Mouse (Mus musculus) liver, postnatal 0 days (tissue): ENCODE results near the gene Timd2. TPM values are rescaled to one million over a fixed set of nuclear protein-coding genes. Genes with fewer than 3 reads are reported as not detected.

Source experiments
- ATAC-seq: fragments of 200-750 bp; cut with Nextera tagmentation; 2 replicates; pipeline ENCODE4 v1.8.0; 2017; ENCODE audit warnings: mild to moderate bottlenecking, moderate library complexity
- DNase-seq: peaks from one replicate; pipeline ENCODE4 v3.0.0-alpha.2; 2016
- H3K27ac ChIP-seq: fragments of 300-500 bp; sonication (generic); 2 replicates; pipeline ENCODE4 v1.5.1; 2014; ENCODE audit warnings: antibody characterized with exemption, moderate library complexity, mild to moderate bottlenecking, low read depth
- H3K27me3 ChIP-seq: fragments of 300-500 bp; sonication (generic); 2 replicates; pipeline ENCODE4 v1.6.1; 2014; ENCODE audit warnings: low read length, control low read depth, mixed read lengths; ENCODE audit not compliant: insufficient read depth
- H3K36me3 ChIP-seq: fragments of 300-500 bp; sonication (generic); replicated peaks from 2 replicates; pipeline ENCODE4 v1.6.1; 2014; ENCODE audit warnings: mild to moderate bottlenecking, control low read depth, low read length, moderate library complexity, mixed read lengths; ENCODE audit not compliant: insufficient read depth
- H3K4me1 ChIP-seq: fragments of 300-500 bp; sonication (generic); 2 replicates; pipeline ENCODE4 v1.6.1; 2014; ENCODE audit warnings: antibody characterized with exemption, mild to moderate bottlenecking, control low read depth; ENCODE audit not compliant: insufficient read depth
- H3K4me2 ChIP-seq: fragments of 300-500 bp; sonication (generic); 2 replicates; pipeline ENCODE4 v1.6.1; 2014; ENCODE audit warnings: low read depth, mild to moderate bottlenecking, low read length, moderate library complexity, mixed read lengths
- H3K4me3 ChIP-seq: fragments of 300-500 bp; sonication (generic); 2 replicates; pipeline ENCODE4 v1.5.1; 2014; ENCODE audit warnings: low read depth, low read length
- H3K9ac ChIP-seq: fragments of 300-500 bp; sonication (generic); replicated peaks from 2 replicates; pipeline ENCODE4 v1.6.1; 2014; ENCODE audit warnings: mild to moderate bottlenecking, moderate library complexity
- H3K9me3 ChIP-seq: fragments of 300-500 bp; sonication (generic); 2 replicates; pipeline ENCODE4 v1.6.1; 2016; ENCODE audit warnings: mild to moderate bottlenecking, control low read depth, low read length, mixed read lengths
- CTCF ChIP-seq: sonication (generic); IDR thresholded peaks from 2 replicates; pipeline ENCODE4 v1.5.1; 2016; ENCODE audit warnings: antibody characterized with exemption, low read depth
- EP300 ChIP-seq: IDR thresholded peaks from 2 replicates; pipeline ENCODE4 v1.6.1; 2016; ENCODE audit warnings: antibody characterized with exemption, low read depth, mild to moderate bottlenecking
- WGBS: fragments of 180-500 bp; shearing (Covaris S2); extraction: QIAGEN DNeasy Blood & Tissue Kit; methylation state at CpG from one replicate; pipeline ENCODE4 v1.1.7; 2014; ENCODE audit not compliant: insufficient replicate concordance; 5-methylcytosine and 5-hydroxymethylcytosine counted together
- polyA plus RNA-seq: library from polyadenylated mRNA; unstranded; fragments of >200 nt; fragmentation: Nextera tagmentation; extraction: Ambion mirVana; gene quantifications from 2 replicates; pipeline ENCODE4 v1.2.1, GENCODE M21; 2015

The Timd2 gene
- polyA plus RNA-seq, 1 experiment from 2014 or later = 49.1 TPM

GRCm38 (mm10) chr11:46619929-46620328 lies 86.9 kb downstream of the Timd2 start:
- no peak for DNase-seq
- no peaks in the 10 kb centered on the region for H3K27me3 ChIP-seq
- no peak for ATAC-seq
- H3K36me3 ChIP-seq = no peaks in the 10 kb centered on the region
- no peaks in the 10 kb centered on the region for H3K4me1 ChIP-seq
- H3K4me3 ChIP-seq = no peak overlapping the region
- TF ChIP-seq EP300 = no peak
- TF ChIP-seq CTCF = no peak
- WGBS = 69% methylated on average over 1 of the region's 1 CpGs
- H3K27ac ChIP-seq = no peak overlapping the region
- H3K4me2 ChIP-seq = no peak overlapping the region
- no peaks in the 10 kb centered on the region for H3K9me3 ChIP-seq
- H3K9ac ChIP-seq = no peak overlapping the region

Other genes starting within 250 kb of the Timd2 start
- not detected in 2 replicates for gene Gm12169, start 182.8 kb downstream of the Timd2 start, polyA plus RNA-seq
- not detected in 2 replicates for gene BC053393, start 135.5 kb downstream of the Timd2 start, polyA plus RNA-seq
- not detected in 2 replicates for gene Dppa1, start 77.8 kb downstream of the Timd2 start, polyA plus RNA-seq
- gene Havcr1, start 28.0 kb upstream of the Timd2 start, polyA plus RNA-seq = 0.07 TPM in 1 of 2 replicates, not detected in the other
- 7.9 and 9.9 TPM in 2 replicates for gene Timd4, start 103.7 kb upstream of the Timd2 start, polyA plus RNA-seq